Mouse (Mus musculus) layer of hippocampus, postnatal 14 days (tissue): ENCODE data around the gene Olfr128. TPM values are rescaled to one million over a fixed set of nuclear protein-coding genes. Genes with fewer than 3 reads are reported as not detected.
"Not testable (repeated sequence)": the region's sequence is repeated elsewhere in the genome, so short reads cannot be mapped to it uniquely, and the experiment has no call there.

ENCODE experiments used
- DNase-seq, 2 experiments: peaks; one replicate each; pipeline ENCODE4 v3.0.0; 2021 to 2022; ENCODE audit warnings: low spot score in 2 of 2, mixed read lengths in 1 of 2
- long read RNA-seq, 2 experiments: library from polyadenylated mRNA; stranded (forward); transcript quantifications; one replicate each; pipeline ENCODE4 v2.0.0; 2021
- total RNA-seq, 2 experiments: library from RNA; stranded (reverse); gene quantifications; 2 replicates each; pipeline ENCODE4 v1.2.3; 2021

The Olfr128 gene
- total RNA-seq: not detected
- long read RNA-seq, experiment 1: 0 reads
- long read RNA-seq, experiment 2: 0 reads

DNA sequence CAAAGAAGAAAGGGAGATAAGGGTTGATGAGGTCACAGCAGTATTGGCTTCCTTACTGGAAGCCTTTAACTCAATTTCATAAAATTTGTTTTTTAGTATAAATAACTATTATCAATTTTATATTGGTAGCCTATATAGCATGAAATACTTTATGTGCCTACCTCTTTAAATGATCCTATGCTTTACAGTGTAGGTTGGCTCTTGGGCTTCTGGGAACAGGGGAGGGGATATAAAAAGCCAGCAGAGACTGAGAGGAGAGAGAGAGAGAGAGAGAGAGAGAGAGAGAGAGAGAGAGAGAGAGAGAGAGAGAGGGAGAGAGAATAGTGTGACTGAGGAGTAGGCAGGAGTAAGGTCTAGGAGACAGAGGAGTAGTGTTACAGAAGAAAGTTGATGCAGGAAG is at the start of gene Olfr128:
TSS of gene Olfr128 (plus strand) at position 301 of the 400 bp plus-strand sequence.
- DNase-seq: no peak

DNA sequence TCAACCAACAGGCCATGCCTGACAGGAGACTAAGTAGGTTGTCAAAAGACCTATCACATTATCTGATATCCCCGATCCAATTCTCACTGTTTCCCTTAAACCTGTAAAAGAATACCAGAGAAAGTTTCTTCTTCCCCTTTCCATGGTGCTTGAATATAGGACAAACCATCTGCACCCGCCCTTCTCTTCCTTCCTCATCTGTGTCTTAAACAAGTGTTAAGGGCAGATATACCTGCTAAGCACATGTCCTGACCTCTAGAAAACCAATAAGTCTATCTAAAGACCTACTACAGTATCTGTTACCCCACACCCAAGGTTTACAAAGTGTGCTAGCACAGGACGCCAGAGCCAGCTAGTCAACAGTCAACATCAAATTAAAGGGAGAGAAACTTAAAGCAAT is 46.5 kb upstream of the Olfr128 start:
- DNase-seq: no peak

DNA sequence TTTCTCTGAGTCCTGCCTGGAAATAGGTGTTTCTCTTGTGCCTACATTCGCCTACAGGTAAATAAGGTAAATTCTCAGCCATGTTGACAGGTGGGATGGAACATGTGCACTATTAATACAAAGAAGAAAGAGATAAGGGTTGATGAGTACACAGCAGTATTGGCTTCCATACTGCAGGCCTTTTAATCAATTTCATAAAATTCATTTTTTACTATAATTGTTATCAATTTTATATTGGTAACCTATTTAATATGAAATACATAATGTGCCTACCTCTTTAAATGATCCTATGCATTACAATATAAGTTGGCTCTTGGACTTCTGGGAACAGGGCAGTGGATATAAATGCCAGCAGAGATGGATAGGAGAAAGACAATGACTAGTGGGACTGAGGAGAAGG is 20.2 kb upstream of the Olfr128 start, which contains the start of gene Olfr127:
TSS of gene Olfr127 (plus strand) at position 301 of the 400 bp plus-strand sequence.
- DNase-seq: no peak

DNA sequence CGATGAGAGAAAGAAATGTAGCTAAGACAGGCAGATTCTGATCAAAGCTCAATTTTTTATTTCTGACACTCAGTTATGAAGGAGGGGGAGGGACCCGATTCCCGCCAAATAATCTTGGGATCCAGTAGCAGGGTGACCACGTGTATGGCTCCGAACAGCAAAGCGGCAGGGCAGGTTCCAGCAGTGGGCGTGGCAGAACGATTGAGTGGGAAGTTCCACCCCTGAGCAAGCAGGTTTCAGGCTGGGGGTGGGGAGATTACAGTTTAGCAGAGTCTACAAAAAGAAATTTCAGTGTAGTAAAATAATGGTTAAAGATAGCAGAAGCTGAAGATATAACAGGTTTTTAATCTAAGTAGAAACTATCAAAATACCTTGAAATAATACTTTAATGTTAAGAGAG is 13.5 kb upstream of the Olfr128 start:
- not testable (repeated sequence) for DNase-seq

DNA sequence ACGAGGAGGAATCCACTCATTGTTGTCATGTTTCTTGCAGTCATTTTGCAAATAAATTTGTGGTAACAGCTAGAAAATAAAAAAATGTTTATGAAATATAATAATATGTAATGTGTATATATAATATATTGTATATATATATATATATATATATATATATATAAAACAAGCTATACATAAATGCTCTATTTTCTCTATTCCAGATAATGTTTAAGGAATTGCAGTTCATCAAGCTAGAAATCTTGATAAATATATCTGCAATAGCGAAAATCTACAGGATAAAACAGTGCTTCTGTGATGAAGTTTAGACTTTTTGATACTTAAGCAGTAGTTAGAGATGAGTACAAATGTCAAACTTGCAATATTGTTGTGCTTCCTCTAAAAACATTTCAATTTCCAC is 32.6 kb downstream of the Olfr128 start, which contains the start of gene Olfr761:
TSS of gene Olfr761 (minus strand) at position 101 of the 400 bp plus-strand sequence.
- DNase-seq: no peak

DNA sequence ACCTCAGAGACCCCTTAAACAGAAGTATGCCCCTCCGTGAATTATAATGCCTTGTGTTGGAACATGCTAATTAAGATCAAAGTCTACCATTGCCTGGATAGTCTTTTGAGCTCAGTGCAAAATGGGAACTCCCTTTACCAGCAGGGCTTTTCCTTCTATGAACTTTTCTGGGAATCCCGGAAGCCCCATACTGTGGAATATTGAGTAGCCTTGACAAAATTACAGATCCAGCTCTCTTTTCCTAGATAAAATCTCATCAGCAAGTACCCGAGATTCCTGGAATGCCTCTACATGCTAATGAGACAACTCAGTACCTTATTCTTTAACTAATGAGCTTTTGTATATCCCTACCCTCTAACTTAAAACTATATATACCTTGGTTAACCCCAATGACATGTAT is 53.2 kb downstream of the Olfr128 start:
- no peak for DNase-seq

Other genes with a start within 250 kb of the Olfr128 start
- not detected for gene Olfr119, start 224.0 kb upstream of the Olfr128 start, total RNA-seq
- gene Olfr120, start 198.7 kb upstream of the Olfr128 start, total RNA-seq: not detected
- gene Olfr121, start 171.7 kb upstream of the Olfr128 start, total RNA-seq: not detected
- gene Olfr122, start 151.9 kb upstream of the Olfr128 start, total RNA-seq: not detected
- gene Olfr123, start 127.0 kb upstream of the Olfr128 start, total RNA-seq: not detected
- gene Olfr124, start 120.7 kb upstream of the Olfr128 start, total RNA-seq: not detected
- not detected for gene Olfr125, start 87.6 kb upstream of the Olfr128 start, total RNA-seq
- gene Olfr126, start 73.1 kb upstream of the Olfr128 start, total RNA-seq: not detected
- gene Olfr127, start 20.1 kb upstream of the Olfr128 start, total RNA-seq: not detected
- not detected for gene Olfr761, start 32.5 kb downstream of the Olfr128 start, total RNA-seq
- not detected for gene Olfr129, start 139.5 kb downstream of the Olfr128 start, total RNA-seq
- not detected for gene Olfr130, start 143.4 kb downstream of the Olfr128 start, total RNA-seq
- gene Olfr131, start 168.1 kb downstream of the Olfr128 start, total RNA-seq: not detected
- not detected for gene Olfr132, start 214.0 kb downstream of the Olfr128 start, total RNA-seq
- gene Olfr133, start 224.7 kb downstream of the Olfr128 start, total RNA-seq: not detected